Mouse (Mus musculus): ENCODE data around the gene Lrp10. TPM values are rescaled to one million over a fixed set of nuclear protein-coding genes. Genes with fewer than 3 reads are reported as not detected.

Gene Lrp10
- total RNA-seq (2015): 23.5 and 25.0 TPM in 2 replicates
- total RNA-seq (2017): 27.4 and 37.2 TPM in 2 replicates

DNA sequence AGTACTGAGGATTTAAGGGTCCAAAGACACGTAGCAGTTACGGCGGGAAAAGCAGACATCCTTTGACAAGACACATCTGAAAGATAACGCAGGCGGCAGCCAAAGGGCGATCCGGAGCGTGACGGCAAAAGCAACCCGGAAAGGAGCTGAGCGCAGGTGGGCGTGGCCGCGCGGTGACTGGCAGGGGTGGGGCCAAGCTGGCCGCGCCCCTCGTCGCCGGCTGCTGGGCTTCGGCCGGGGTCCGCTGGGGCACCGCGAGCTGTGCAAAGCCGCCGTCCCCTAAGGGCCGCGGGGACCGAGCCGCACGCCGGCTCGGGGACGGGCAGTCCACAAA, at the start of gene Lrp10:
Lrp10 (plus strand) TSS at position 179 of the 334 bp plus-strand sequence.
- peak; percentile 89 for ATAC-seq (replicated peaks; ENCODE audit: poor library complexity)

GRCm38 (mm10) chr14:54415241-54416020, 48.5 kb upstream of the Lrp10 start:
- ATAC-seq (replicated peaks; ENCODE audit: poor library complexity): no peak

GRCm38 (mm10) chr14:54416229-54416775, 47.6 kb upstream of the Lrp10 start:
- no peak for ATAC-seq (replicated peaks; ENCODE audit: poor library complexity)

DNA sequence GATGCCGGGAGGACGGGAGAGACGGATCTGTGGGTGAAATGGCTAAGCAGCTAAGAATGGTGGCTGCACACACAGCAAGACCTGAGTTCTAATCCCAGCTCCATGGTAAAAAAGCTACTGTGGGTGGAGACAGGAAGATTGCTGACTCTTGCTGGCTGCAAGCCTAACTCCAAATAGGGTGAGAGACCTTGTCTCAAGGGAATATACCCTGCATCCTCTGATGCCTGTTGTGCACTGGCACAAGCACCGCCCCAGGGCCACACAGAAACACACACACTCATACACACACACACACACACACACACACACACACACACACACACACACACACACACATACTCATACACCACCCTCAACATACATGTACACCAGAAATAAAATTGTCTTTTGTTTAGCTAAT, 47.1 kb upstream of the Lrp10 start:
- ATAC-seq (replicated peaks; ENCODE audit: poor library complexity): no peak

DNA sequence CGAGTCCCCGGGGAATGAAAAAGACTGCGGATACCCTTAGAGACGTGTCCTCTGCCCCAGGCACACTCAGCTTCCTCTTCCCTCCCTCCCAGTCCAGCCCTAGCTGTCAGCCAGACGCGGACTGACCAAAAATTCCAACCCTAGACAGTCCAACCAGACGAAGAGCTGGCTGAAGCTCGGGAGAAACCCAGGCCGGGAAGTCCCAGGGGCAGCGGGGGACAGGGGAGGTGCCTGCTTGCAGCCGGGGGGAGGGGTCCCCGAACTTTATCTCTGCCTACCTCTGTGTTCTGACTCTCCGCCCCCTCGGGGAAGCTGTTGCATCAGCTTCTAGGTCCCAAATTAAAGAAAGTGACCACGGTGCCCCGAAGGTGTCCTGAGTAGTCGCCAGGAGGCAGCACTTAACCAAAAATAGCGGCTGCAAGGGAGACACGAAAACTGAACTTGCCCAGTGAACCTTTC, 46.3 kb upstream of the Lrp10 start, which contains the start of gene Slc7a7:
Slc7a7 (minus strand) TSS at position 158 of the 459 bp plus-strand sequence.
- peak; percentile 53 for ATAC-seq (replicated peaks; ENCODE audit: poor library complexity)

DNA sequence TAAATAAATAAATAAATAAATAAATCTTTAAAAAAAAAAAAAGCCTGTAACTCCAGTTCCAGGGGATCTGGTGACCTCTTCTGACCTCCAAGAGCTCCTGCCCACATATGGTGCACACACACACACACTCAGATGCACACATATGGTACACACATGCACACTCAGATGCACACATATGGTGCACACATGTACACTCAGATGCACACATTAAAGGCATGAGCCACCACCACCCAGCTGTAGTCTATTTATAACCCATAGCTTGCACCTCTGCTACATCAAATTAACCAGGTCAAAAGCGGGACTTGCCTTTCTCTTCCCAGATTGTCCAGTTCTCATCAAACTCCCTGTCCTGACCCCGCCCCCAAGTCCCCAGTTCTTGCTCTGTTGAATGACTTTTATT, 42.9 kb upstream of the Lrp10 start:
- ATAC-seq (replicated peaks; ENCODE audit: poor library complexity): no peak

DNA sequence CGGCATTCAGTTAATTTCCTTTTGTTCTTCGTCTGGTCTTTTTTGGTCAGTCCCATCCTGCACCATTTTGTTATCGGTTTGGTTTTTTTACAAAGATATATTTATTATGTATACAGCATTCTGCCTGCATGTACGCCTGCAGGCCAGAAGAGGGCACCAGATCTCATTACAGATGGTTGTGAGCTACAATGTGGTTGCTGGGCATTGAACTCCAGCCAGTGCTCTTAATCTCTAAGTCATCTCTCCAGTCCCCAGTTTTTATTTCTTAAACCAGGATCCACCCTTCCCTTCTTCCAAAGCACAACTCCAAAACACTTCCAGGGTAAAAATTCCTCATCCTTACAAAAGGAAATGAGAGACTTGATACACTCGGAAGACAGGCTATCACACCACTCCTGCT, 40.5 kb upstream of the Lrp10 start:
- no peak for ATAC-seq (replicated peaks; ENCODE audit: poor library complexity)

GRCm38 (mm10) chr14:54424634-54425033, 39.3 kb upstream of the Lrp10 start:
- no peak for ATAC-seq (replicated peaks; ENCODE audit: poor library complexity)

DNA sequence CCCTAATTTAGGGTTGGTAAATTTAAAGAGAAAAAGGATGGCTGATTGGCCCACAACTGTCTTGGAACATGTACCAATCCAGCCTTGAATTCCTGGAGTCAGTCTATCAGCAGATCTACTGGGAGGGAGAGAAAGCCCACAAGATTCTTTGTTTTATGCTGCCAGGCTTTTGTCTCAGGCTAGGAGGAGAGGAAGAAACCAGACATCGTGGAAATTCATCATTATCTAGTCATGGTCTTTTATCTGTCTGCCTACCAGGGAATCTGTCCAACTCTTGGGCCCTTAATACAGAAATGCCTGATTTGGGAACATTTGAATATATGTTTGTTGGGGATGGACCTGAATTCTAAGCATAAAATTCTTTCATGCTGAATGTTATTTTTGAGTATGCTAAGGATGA, 38.4 kb upstream of the Lrp10 start:
- ATAC-seq (replicated peaks; ENCODE audit: poor library complexity): no peak

GRCm38 (mm10) chr14:54426003-54426688, 37.8 kb upstream of the Lrp10 start:
- ATAC-seq (replicated peaks; ENCODE audit: poor library complexity): peak; percentile 47

DNA sequence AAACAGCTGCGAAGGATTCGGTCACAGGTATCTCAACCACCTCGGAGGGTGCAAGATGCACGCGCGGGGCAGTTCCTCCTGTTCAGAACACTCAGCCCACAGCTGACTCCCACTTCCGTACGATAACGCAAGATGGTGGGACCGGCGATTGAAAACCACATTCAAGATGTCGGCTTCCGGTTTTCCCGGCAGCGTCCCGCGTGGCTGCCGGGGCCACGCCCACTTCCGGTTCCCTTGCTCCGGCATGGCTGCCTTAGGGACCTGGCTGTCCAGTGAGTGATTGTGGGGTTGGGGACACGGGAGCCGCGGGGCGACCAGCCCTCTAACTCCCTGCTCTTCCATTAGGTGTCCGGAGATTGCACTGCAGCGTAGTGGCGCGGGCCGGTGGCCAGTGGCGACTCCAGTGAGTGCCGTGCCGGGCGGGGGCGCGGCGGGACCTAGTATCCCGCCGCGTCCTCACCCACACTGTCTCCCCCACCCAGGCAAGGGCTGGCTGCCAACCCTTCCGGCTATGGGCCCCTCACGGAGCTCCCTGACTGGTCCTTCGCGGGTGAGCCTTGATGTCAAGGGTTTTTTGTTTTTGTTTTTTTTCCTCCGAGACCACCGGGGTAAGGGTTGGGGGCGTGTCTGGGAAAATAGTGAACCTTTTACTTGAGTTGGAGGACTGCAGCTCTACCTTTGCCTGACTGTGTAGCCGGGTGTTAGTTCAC, 37.1 kb upstream of the Lrp10 start, which contains the start of gene Mrpl52:
Mrpl52 (plus strand) TSS at position 221 of the 710 bp plus-strand sequence.
- peak; percentile 79 for ATAC-seq (replicated peaks; ENCODE audit: poor library complexity)

DNA sequence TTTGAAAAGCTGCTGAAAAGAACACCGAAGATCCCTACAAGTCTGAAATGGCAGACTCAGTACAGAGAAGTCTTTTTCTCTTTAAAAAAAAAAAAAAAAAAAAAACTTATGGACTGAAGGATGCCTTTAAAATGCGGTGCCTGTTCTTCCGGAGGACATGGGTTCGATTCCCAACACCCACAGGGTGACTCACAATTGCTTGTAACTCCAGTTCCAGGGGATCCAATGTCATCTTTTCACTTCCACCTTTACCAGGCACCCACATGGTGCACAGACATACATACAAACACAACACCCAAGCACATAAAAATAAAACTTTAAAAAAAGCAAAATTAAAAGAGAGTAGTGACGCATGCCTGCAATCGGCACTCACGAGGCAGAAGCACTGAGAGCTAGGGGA, 36.2 kb upstream of the Lrp10 start:
- no peak for ATAC-seq (replicated peaks; ENCODE audit: poor library complexity)

- ATAC-seq (replicated peaks; ENCODE audit: poor library complexity): no peak
Measured at GRCm38 (mm10) chr14:54428421-54428820, 35.5 kb upstream of the Lrp10 start.

DNA sequence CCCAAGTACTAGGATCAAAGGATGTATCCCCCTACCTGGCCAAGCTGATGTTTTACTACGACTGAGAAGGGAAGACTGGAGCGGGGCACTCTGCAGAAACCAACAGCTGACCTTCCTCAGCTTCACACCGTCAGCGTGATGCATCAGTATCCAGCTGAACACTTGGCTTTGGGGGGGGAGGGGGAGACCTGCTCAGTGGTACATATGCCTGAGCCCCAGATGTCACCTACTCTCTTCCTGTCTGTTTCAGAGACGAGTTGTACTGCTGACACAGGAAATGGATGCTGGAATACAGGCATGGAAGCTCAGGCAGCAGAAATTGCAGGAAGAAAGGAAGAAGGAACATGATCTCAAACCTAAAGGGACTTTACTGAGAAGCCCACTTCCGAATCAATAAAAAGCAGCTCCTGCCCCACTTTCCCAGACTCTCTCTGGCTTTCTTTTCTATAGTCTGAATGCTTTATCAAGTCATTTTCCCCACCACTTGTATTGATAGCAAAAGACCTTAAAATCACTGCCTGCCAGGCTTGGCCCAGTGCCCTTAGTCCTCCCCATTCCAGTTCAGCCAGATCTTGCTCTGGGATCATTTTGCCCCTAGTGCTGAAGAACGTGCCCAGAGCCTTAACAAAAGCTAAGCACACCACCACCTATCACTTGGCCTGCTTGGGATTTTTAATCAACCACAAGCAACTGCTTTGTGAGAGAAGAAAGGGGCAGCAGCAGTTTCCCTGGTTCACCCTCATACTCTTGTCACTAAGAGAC, 34.4 kb upstream of the Lrp10 start:
- ATAC-seq (replicated peaks; ENCODE audit: poor library complexity): no peak

DNA sequence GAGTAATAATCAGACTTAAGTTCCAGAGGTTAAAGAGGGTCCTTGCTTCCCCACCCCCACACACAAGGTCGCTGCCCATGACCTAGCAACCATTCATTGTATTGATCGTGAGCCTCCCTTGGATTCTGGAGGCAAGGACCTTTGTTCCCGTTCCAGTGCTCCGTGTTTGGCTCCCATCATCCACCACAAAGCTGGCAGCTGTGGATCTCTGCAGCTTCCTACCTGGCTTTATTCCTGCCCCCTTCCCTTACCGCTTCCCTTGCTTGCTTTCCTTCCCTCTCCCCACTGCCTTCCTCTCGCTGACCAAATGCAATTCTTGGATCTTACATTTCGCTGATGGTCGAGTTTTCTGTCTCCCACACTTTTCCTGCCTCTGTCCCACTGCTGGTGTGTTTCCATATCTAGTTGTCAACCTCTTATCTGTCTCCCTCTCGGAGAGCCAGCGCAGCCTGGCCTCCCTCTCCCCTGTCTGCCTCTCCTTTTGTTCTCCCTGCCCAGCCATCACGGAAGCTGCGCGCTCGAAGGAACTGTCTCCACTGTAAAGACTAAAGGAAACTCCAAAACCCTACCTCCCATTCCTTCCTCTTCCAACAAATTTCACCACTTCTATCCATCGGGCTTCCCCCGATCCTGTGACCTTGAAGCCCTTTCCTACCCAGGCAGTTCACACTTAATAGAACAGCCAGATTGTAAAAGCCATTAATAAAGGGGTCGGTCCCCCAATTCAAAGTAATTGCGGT, 33.4 kb upstream of the Lrp10 start:
- ATAC-seq (replicated peaks; ENCODE audit: poor library complexity): no peak

DNA sequence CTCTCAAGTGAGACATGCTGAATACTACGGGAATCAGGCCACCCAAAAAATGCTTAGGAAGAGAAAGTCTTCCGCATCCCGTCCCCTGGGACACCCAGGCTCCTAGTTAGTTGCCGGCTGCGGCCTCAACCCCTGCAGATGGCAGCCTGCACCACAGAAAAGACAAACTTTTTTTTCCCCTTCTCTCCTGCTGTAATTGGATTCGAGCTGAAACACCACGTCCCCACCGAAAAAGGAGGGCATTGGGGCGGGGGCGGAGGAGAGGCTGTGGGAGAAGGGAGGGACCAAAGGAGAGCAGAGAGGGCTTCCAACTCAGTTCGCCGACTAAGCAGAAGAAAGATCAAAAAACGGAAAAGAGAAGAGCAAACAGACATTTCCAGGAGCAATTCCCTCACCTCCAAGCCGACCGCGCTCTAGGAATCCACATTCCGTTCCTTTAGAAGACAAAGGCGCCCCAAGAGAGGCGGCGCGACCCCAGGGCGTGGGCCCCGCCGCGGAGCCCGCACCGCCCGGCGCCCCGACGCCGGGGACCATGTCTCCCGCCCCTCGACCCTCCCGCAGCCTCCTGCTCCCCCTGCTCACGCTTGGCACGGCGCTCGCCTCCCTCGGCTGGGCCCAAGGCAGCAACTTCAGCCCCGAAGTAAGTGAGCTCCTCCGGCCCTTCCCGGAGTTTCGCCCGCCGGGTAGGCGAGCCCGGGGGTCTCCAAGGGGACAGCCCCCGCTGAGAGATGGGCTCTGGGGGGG, 32.4 kb upstream of the Lrp10 start, which contains the start of gene Mmp14:
Mmp14 (plus strand) TSS at position 279 of the 744 bp plus-strand sequence.
- peak; percentile 8; the same call in 1 of the 2 replicates for ATAC-seq (replicated peaks; ENCODE audit: poor library complexity)

DNA sequence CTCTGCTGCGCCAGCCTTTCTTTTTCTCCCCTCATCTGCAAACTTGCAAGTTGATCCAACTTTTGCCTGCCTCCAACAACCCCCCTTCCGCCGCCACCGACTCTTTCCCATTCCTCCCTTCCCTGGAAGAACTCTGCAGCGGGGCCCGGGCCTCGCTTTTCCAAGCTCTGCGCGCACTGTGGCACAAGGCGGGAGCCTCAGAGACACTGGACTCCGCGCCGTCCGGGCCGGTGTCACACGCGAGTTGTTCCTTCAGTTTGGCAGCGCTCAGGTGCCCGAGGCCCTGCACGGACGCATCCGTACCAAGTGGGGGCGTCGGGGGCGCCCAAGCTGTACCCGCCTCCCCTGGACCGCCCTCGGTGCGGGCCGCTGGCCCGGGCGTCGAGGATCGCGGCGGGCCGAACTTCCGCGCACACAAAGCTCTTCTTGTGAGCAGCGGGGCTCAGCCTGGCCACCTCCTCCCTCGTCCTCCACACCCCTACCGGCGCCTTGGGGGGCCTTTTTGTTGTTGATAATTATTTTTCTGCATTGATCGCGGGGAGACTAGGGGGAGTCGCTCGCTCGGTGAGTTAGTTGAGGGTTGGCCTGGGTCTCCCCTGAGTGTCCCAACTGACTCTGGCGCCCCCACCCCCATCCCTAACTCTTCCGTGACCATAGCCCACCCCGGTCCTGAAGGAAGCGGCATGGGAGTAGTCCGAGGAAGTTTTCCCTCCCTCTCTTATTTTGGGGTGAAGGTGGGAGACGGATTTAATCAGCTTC, 31.7 kb upstream of the Lrp10 start:
- peak; percentile 36 for ATAC-seq (replicated peaks; ENCODE audit: poor library complexity)
